Mouse (Mus musculus): ENCODE measurements around the gene Lrp6.

The Lrp6 gene

GRCm38 (mm10) chr6:134578039-134578438 lies 11.3 kb upstream of the Lrp6 start:
- no peak for DNase-seq (ENCODE audit: extremely low read depth, low read depth, low spot score)

GRCm38 (mm10) chr6:134575288-134575741 lies 8.6 kb upstream of the Lrp6 start:
- DNase-seq (ENCODE audit: extremely low read depth, low read depth, low spot score) = no peak

GRCm38 (mm10) chr6:134567986-134568556 lies 1.3 kb upstream of the Lrp6 start:
- DNase-seq (ENCODE audit: extremely low read depth, low read depth, low spot score) = no peak

GRCm38 (mm10) chr6:134566248-134566817 lies 432 bp downstream of the Lrp6 start:
- DNase-seq (ENCODE audit: extremely low read depth, low read depth, low spot score) = no peak

- DNase-seq (ENCODE audit: extremely low read depth, low read depth, low spot score) = no peak
Measured at GRCm38 (mm10) chr6:134565606-134566247, 1.0 kb downstream of the Lrp6 start.

- no peak for DNase-seq (ENCODE audit: extremely low read depth, low read depth, low spot score)
Measured at GRCm38 (mm10) chr6:134564539-134564938, 2.2 kb downstream of the Lrp6 start.

- no peak for DNase-seq (ENCODE audit: extremely low read depth, low read depth, low spot score)
Measured at GRCm38 (mm10) chr6:134559635-134560034, 7.1 kb downstream of the Lrp6 start.

GRCm38 (mm10) chr6:134558546-134559129 lies 8.1 kb downstream of the Lrp6 start:
- no peak for DNase-seq (ENCODE audit: extremely low read depth, low read depth, low spot score)

- DNase-seq (ENCODE audit: extremely low read depth, low read depth, low spot score) = no peak
Measured at GRCm38 (mm10) chr6:134557043-134557442, 9.7 kb downstream of the Lrp6 start.

- DNase-seq (ENCODE audit: extremely low read depth, low read depth, low spot score) = no peak
Measured at GRCm38 (mm10) chr6:134556185-134556950, 10.4 kb downstream of the Lrp6 start.

- DNase-seq (ENCODE audit: extremely low read depth, low read depth, low spot score) = no peak
Measured at GRCm38 (mm10) chr6:134555178-134555577, 11.6 kb downstream of the Lrp6 start.

GRCm38 (mm10) chr6:134554230-134554629 lies 12.5 kb downstream of the Lrp6 start:
- no peak for DNase-seq (ENCODE audit: extremely low read depth, low read depth, low spot score)

- no peak for DNase-seq (ENCODE audit: extremely low read depth, low read depth, low spot score)
Measured at GRCm38 (mm10) chr6:134551007-134551406, 15.8 kb downstream of the Lrp6 start.

GRCm38 (mm10) chr6:134550396-134550795 lies 16.4 kb downstream of the Lrp6 start:
- DNase-seq (ENCODE audit: extremely low read depth, low read depth, low spot score) = no peak

- DNase-seq (ENCODE audit: extremely low read depth, low read depth, low spot score) = no peak
Measured at GRCm38 (mm10) chr6:134544843-134545242, 21.9 kb downstream of the Lrp6 start.

GRCm38 (mm10) chr6:134544093-134544492 lies 22.7 kb downstream of the Lrp6 start:
- DNase-seq (ENCODE audit: extremely low read depth, low read depth, low spot score) = no peak

GRCm38 (mm10) chr6:134543607-134544006 lies 23.2 kb downstream of the Lrp6 start:
- no peak for DNase-seq (ENCODE audit: extremely low read depth, low read depth, low spot score)

GRCm38 (mm10) chr6:134542374-134542773 lies 24.4 kb downstream of the Lrp6 start:
- no peak for DNase-seq (ENCODE audit: extremely low read depth, low read depth, low spot score)

- no peak for DNase-seq (ENCODE audit: extremely low read depth, low read depth, low spot score)
Measured at GRCm38 (mm10) chr6:134540161-134540560, 26.6 kb downstream of the Lrp6 start.

- DNase-seq (ENCODE audit: extremely low read depth, low read depth, low spot score) = no peak
Measured at GRCm38 (mm10) chr6:134539459-134539858, 27.3 kb downstream of the Lrp6 start.

GRCm38 (mm10) chr6:134538805-134539204 lies 28.0 kb downstream of the Lrp6 start:
- DNase-seq (ENCODE audit: extremely low read depth, low read depth, low spot score) = no peak

Measured in fat pad, adult 2 months (tissue).